Mouse (Mus musculus) kidney, adult 18-20 months (tissue): Measurements from ENCODE around the gene Btf3.

Experiments used
- DNase-seq: peaks from one replicate; pipeline ENCODE4 v3.0.0; 2021

Btf3 gene

DNA sequence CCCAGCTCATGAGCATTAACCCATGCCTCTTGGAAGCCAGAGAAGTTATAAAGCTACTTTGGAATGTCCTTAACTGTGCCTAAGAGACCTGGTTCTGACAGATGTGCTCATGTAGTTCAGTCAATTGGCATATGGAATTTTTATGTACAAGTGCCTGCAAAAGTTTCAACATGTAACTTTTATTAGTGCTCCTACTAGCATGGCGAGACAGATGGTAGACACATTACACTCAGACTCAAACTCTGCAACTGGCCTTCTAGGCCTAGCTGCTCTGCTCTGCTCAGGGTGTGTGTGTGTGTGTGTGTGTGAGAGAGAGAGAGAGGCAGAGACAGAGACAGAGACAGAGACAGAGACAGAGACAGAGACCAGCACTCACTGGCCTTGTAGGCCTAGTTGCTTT is 19.4 kb upstream of the Btf3 start:
- DNase-seq, result no peak

DNA sequence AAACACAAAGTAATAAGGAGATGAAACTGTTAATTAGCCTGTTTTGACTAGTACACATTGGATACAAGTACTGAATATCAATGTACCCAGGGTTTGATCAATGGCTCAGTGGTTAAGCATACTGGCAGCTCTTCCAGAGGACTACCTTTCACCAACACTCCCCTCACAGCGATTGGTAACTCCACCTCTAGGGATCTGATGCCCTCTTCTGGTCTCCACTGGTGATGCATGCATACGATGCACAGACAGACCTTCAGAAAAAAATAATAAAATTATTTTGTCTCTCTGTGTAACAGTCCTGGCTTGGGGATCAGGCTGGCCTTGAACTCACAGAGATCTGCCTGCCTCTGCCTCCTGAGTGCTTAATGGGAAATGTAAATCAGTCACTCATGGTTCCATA is 15.3 kb upstream of the Btf3 start:
- peak; percentile 62 for DNase-seq

DNA sequence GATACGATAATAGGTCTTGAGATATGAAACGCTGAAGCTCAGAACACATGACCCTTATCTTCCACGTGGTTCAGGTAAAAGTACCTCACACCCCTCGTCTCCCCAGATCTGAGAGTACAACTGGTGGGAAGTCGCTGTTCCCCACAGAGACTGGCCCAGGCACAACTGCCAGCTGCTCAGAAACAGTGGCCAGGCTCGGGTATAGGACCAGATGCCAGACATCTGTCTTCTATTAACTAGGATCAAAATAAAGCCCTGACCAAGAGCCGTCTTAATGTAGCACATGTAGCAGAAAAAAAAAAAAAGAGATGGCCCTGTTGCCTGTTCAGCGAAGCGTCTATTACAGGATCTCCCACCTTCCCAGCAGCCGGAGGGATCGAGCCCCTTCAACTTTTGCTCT is 8.2 kb upstream of the Btf3 start:
- no peak for DNase-seq

DNA sequence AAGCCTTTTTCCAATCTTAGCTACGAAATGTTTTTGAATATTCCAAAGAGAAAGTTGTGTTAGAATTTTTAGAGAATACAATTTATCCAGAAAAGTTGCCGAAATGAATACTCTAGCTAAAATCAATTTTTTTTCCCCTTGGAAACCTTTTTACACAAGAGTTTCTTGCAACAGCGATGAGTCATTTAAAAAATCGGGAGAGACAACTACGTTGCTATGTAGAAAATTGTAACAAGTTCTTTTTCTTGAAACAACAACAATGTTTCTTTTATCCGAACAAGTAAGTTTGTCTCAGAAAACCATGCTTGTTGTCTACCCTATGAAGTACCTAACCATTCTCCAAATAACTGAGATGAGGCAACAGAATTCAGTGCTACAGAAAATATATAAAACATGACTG is 1.1 kb upstream of the Btf3 start:
- no peak for DNase-seq

DNA sequence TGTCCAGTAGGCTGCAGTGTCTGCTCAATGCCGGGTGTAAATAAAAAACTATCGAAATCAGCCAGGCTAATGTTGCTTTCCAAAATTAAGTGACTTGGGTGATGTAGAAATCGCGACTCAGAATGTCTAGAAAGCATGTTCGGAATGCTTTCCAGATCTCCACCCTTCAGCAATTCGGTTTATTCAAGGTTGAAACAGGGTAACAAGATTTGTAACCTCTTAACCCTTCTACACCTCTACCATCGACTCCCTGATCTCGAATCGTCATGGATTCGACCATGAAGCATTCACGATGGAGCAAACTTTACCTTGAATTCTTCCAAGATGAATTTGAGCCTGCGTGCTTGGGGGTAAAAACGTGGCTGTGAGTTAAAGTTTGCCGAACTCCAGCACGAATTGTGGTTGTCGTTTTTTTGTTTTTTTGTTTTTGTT is 456 bp upstream of the Btf3 start:
- no peak for DNase-seq

DNA sequence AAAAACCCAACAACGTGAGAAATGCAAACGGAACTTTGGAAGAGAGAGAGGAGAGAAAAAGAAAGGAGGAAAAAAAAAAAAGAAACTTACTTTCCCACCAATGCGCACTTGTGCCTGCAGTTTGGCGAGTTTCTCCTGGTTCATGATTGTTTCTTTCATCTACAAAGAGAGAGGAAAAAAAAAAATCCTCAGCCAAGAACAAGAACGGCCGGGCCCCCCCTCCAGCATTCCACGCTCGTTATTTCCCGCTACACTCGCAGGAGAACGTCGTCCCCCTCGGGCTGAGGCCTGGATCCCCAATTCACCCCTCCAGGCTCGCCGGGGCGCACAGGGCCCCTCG is 696 bp downstream of the Btf3 start:
- no peak for DNase-seq

DNA sequence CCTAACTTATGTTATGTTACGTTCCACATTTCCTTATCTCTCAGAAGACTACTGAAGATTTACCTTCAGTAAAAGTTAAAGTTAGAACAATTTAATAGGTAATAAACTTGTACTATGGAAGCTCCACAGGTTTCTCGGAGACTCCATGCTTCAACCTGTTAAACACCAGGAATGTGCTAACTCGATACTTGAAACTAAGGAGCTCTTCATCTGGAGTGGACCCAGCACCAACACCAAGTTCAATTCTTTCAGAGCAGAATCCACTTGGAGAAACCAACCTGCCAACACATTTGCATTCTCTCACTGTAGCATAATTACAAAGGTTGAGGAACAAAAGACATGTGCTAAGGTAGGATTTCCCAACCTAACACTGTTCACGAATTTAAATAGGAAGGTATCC is 1.7 kb downstream of the Btf3 start:
- no peak for DNase-seq

DNA sequence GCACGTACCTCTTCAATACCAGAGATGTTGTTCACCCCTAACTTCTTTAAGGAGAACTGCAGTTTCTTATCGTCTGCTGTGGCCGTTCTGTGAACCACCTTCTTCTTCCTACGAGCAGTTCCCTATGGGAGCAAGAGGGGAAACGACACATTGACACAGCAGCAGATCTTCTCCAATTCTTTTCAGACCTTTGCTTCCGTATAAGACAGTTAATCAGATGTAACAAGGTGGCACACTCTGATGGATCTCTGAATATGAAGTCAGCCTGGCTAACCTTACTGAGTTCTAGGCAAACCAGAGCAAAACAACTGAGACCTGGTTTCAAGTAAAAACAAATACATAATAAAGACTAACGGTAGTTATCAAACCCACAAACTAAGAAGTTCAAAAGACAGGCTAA is 3.2 kb downstream of the Btf3 start:
- DNase-seq, result no peak

DNA sequence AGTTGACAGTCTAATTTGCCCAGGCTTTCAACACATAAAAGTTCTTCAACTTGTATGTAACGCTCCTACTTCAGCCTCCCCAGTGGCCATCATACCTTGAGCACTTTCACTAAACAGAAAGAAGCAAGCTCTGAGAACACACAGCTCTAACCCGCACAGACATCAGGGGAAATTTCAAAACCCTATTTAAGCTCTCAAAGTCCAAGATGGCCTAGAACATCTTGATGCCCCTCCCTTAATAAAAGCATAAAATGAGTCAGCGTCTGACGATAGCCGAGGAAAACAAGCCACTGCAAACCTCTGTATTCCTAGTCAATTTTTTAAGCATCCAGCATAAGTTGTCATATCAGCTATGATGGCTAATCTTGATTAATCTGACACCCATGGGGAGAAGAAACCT is 5.2 kb downstream of the Btf3 start:
- no peak for DNase-seq

DNA sequence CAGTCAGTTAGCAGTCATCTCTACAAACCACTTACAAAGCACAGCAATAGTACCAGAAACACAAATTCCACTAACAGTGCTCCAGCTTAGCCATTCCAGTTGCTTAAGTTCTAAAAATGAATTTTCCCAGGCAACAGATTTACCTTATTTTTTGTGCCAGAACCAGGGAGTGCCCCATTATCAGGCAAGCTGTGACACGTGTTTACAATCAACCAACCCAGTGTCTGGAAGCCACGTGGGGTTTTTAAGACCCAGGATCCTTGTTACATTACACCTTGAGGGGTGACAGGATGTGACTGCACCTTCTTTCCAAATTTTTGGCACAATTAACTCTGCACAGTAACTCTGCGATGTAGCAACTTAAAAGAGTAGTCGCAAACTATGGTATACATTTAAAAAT is 8.1 kb downstream of the Btf3 start:
- DNase-seq, result no peak

DNA sequence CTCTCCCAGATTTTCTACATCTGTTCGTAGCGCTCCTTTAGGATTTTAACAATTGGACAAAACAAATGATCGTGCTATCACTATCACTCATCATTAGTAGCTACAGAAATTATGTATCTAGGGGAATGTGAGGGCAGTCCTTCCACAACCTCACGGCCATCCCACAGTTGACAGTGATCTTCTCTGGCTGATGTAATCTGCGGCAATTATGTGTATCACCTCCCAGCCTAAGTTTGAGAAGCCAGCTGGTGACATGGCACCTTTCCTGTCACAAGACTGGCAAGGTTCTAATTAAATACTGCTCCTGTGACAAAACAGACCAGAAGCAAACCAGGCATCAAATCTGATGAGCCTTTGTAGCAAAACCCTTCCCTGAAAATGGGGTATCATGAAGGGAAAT is 8.8 kb downstream of the Btf3 start:
- DNase-seq, result no peak

DNA sequence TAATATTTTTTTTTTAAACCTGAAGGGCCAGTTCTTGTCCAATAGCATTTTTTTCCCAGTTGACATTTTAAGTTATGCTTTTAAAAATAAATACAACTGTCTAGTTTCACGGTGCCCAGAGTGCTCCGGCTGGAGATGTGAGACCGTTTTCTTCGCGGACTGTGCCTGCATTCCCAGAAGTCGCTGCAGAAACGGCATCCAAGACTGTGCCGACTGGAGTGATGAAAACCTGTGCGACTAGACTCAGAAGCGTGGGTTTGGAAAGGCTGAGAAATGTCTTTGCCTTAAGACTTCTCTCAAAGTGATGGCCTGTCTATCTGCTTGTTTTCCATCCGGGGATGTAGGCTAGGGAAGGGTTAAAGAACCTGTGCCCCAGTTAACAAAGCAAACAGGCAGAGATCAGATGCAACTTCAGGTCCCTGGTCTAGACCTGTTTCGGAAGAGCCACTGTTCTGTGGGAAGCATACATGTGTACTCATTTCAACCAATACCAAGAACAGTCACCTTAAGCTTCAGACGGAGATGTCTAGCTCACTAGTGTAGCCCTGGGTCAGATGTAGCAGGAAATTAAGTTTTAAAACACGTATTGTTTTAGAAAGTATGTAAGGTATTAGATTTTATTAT is 9.8 kb downstream of the Btf3 start:
- DNase-seq, result no peak

DNA sequence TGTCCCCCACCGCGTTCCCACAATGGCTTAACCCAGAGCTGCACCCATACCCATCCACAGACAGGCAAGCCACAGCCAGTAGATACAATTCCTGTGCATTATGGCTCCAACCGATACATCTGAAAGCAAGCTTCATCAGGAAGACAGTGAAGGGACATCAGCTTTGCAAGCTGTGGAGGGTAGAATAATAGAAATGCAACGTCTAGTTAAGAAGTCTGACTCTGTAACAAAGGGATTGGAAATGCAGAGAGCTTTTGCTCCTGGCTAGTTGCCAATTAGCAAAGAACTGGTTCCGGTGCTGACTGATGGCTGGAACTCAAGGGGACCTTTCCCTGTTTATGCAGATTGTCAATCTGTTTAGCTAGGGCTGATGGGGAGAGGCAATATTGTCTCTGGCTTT is 10.4 kb downstream of the Btf3 start:
- DNase-seq, result no peak

DNA sequence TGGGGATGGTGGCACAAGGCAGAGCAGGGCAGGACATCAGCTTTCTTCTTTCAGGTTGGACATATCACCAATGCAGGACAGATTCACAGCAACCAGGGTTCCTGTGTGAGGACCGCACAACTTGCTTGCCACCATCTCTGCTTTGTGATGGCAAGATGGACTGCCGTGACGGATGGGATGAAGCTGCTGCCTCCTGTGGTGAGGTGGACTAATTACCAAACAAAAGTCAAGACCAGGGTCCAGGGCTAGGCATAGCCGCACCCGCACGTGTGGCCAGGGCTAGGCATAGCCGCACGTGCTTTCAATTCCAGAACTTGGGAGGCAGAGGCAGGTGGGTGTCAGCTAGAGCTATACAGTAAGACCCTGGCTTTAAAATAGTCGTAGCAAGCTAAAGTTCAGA is 11.5 kb downstream of the Btf3 start:
- DNase-seq, result no peak

DNA sequence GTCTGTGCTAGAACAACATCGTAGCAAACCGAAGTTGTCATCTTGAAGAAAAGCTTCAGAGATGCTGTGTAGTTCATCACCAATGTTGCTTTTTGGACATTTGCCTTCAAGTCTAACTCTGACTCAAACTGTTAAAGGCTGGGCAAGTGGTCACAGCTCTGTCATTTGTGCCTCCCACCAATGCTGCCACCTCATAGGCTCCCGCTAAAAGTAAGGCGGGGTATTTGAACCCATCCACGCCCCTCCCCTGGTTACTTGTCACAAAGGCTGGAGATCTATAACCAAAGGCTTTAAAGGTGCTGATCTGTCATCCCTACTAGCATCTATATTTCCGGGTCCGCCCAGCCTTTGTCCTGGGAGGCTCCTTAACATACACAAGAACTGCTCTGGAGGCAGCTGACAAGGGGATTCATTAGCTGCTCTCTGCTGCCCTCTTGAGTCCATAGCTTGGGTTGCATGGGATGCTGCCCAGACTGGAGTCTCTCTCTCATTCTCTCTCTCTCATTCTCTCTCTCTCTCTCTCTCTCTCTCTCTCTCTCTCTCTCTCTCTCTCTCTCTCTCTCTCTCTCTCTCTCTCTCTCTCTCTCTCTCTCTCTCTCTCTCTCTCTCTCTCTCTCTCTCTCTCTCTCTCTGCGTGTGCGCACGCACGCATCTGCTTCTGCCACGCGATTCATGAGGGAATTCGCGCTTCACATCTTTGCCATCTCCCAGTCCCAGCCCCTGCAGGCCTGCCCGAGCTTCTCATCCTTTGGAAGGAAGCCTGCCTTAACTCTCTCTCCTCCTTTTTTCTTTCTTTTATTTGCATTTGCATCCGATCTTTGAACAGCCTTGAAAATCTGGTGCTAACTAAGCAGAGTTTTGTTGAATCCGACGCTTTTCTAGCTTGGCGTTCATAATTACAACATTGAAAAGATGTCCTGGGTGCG is 17.7 kb downstream of the Btf3 start:
- DNase-seq, result peak; percentile 73

DNA sequence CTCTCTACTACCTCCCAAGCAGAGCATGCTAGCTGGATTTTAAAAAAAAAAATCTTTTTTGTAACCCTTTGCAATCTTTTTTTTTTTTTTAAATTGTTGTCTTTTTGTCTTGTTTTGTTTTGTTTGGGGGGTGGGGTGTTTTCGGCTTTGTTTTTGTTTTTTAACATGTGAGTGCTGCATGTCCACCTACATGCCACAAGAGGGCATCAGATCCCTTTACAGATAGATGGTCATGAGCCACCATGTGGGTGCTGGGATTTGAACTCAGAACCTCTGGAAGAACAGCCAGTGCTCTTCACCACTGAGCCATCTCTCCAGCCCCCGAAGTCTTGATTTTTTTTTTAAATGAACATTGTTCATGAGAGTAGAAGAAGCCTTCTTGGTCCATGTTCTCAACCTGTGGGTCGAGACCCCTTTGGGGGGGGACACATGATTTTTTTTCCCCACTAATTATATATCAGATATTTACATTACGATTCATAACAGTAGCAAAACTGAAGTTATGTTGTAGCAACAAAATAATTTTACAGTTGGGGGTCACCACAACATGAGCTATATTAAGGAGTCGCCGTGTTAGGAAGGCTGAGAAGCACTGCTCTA is 18.8 kb downstream of the Btf3 start:
- DNase-seq, result no peak

DNA sequence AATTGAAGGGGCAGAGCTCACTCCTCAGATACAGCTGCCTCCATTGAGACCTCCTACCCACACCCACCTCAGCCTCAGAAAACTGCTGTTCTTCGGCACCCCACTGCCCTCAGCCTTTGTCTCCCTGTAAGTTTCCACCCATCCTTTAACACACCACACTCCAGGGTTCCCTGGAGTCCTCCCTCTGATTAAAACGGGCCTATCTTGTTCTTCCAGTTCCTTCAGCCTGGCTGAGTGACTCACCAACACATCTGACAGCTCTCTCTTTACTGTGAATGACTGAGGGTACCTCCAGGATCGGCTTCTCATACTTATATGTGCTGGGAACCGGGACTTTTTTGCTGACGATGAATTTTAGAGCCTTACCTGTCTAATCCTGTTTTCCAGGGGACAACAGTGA is 20.7 kb downstream of the Btf3 start:
- DNase-seq, result no peak

DNA sequence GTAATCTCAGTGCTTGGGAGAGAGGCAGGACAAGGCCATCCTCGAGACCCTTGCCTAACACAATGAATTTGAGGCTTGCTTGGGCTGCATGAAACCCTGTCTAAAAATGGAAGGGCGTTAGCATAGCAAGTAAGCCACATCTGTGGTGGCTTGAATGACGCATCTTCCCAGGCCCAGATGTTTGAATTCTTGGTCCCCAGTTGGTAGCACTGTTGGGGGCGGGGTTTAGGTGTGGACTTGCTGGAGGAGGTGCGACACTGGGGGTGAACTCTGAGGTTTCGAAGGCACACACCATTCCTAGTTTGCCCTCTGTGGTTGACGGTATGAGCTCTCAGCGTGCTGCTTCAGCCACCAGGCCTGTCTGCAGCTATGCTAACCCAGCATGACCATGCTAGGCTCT is 25.1 kb downstream of the Btf3 start:
- no peak for DNase-seq

DNA sequence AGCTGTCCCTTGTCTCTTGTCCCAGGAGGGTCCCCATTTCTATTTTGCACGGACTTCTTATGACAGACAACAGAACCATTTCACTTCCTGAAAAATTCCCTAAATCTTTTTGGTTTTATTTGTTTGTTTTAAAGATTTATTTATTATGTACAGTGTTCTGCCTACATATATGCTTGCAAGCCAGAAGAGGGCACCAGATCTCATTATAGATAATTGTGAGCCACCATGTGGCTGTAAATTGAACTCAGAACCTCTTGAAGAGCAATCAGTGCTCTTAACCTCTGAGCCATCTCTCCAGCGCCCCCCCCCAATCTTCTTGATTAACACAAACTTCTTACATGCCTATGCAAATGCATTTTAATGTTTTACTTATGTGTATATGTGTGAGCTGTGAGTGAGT is 26.1 kb downstream of the Btf3 start:
- DNase-seq, result no peak

DNA sequence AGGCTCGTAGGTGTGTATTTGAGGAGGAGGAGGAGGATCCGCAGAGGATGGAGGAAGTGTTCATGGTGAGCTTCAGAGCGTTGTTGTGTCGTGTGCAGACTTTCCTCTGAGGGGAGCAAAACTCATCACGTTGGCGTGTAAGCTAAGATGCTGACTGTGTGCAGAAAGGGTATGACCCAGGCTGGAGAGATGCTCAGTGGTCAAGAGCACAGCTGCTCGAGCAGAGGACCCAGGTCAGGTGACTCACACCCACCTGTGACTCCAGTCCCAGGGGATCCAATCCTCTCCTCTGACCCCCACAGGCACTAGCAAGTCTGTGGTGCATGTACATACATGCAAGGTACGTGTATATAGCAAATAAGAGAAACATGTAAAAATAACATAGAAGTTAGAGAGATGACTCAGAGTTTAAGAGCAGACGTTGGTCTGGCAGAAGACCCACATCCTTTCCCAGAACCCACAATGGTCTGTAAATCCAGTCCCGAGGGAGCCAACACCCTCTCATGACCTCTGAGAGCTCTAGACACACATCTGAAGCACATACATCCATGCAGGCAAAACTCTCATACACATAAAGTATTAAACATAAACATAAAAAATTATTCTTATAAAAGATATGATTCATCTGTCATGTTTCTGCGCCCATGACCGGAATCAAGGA is 35.7 kb downstream of the Btf3 start:
- DNase-seq, result no peak

DNA sequence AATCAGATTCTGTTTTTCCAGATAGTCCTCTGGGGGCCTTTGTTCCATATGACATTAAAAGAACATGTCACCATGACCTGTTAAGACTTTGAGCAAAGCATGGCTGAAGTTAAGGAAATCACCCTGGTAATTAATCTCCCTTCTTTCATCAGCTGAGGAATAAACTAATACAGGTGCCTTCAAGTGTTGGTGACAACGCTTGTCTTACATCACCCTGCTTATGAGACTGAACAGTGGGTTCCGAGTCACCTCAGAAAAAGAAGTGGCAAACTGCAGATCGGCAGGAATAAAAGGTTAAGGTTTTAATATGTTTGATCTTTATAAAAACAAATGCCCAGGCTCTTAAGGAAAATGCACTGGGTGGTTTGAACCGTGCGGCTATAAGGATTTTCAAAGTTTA is 37.1 kb downstream of the Btf3 start, which contains the start of gene Gm21976:
Gene Gm21976 (plus strand): TSS at position 202 of the 400 bp plus-strand sequence.
- no peak for DNase-seq

DNA sequence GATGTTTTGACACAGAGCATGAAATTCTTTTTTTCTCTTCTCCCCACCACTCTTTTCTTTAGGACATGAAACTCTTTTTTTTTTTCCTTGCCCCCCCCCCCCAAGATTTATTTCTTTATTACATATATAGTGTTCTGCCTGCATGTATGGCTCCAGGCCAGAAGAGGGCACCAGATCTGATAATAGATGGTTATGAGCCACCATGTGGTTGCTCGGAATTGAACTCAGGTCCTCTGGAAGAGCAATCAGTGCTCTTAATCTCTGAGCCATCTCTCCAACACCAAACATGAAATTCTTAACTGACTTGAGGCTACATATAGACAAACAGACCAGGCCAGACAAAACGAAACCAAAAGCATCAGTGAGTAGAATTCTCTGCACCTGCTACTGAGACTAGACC is 39.3 kb downstream of the Btf3 start:
- DNase-seq, result no peak

DNA sequence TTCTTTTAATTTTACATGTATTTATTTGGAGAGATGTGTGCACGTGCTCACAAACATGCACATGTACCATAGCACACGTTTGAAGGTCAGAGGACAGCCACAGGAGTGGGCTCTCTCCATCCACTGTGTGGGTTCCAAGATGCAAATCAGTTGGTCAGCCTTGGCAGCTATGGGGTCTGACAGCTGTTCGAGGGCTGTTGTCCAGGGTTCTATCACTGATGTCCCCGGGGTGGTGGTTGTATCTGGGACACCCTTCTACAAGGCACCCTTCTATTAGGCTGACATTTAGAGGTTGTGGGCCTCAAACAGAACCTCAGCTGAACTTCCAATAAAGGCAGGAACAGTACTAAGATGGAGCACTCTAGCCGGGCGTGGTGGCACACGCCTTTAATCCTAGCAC is 40.6 kb downstream of the Btf3 start:
- no peak for DNase-seq

DNA sequence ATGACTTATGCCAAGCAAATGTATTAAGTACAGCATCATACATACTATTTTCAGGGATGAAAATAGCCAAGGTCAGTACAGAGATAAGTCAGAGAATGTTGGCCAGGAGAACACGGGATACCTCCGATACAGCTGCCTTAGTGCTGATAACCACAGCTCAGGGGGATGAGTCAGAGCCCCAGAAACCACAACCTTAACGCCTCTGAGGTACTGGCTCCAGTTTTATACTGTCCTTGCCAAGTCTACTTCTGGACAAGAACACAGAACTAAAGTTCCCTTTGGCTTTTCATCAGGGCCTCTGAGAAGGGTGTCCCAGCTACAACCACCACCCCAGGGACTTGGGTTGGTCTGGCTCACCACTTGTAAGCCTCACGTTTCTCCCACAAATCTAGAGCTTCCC is 41.2 kb downstream of the Btf3 start:
- no peak for DNase-seq
